Mouse (Mus musculus) thymus, adult 2 months (tissue): ENCODE data around the gene Pdpr.
"Not testable (repeated sequence)": the region's sequence is repeated elsewhere in the genome, so short reads cannot be mapped to it uniquely, and the experiment has no call there.

Experiments
- CTCF ChIP-seq: fragments of 200-500 bp; IDR thresholded peaks from 2 replicates; pipeline ENCODE4 v1.5.1; 2012; ENCODE audit warnings: mild to moderate bottlenecking, control low read depth, low read length, moderate library complexity, borderline replicate concordance; ENCODE audit not compliant: control insufficient read depth, poor library complexity, insufficient read depth; ENCODE audit errors: extremely low read depth
- POLR2A ChIP-seq: fragments of 200-500 bp; IDR thresholded peaks from 2 replicates; pipeline ENCODE4 v1.6.1; 2012; ENCODE audit warnings: mild to moderate bottlenecking, low read length, control low read depth, moderate library complexity; ENCODE audit not compliant: control insufficient read depth, poor library complexity, insufficient read depth; ENCODE audit errors: extremely low read depth

DNA sequence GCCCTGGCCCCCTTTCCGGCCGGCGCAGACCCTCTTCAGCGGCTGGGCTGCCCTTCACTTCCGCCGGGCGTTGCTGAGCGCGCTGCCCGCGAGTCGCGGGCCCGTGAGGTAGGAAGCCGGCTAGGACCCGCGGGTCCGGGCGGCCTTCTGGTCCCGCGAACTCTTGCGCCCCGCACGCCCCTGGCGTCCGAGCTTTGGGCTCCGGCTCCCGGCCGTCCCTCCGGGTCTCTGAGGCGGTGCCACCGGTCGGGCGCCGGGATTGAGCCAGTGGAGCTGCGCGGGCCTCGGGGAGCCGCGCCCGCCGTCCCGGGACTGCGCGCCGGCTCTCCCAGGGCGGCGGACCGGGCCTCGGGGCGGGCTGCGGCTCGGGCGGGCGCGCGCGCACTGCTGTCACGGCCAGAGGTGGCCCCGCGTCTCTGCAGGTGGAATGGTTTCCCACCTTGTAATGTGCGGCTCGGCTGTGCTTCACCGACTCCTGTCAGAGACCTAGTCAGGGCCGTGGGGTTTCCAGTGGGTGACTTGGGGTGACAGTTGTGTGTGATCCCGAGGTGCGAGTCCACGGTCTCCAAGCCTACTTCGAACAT is 381 bp downstream of the Pdpr start:
- TF ChIP-seq CTCF, POLR2A: not testable (repeated sequence)
